Mouse (Mus musculus): Measurements from ENCODE around the gene Pltp. TPM values are rescaled to one million over a fixed set of nuclear protein-coding genes. Genes with fewer than 3 reads are reported as not detected.
"Not testable (repeated sequence)": the region's sequence is repeated elsewhere in the genome, so short reads cannot be mapped to it uniquely, and the experiment has no call there.

Gene Pltp
- polyA plus RNA-seq, 1 experiment from 2014 or later, result 16.2 TPM

GRCm38 (mm10) chr2:164857842-164858553, 487 bp upstream of the Pltp start:
- Histone ChIP-seq H3K4me3 (ENCODE audit: low read depth, low read length) (peak overlapping the region; percentile 51), H3K27ac (ENCODE audit: low read depth, low read length) (peak overlapping the region; percentile 28; the same call in 1 of the 2 replicates), H3K4me2 (replicated peaks; ENCODE audit: low read depth) (peak overlapping the region; percentile 81), H3K4me1 (replicated peaks; ENCODE audit: control insufficient read depth, insufficient read depth, low read length) (peaks cover 9% of the 10 kb centered on the region; the same call in 1 of the 2 replicates), H3K9me3 (ENCODE audit: control insufficient read depth) (no peaks in the 10 kb centered on the region), H3K9ac (ENCODE audit: low read depth, low read length) (peak overlapping the region; percentile 48), H3K27me3 (replicated peaks; ENCODE audit: control insufficient read depth, insufficient read depth, low read length) (peaks cover 28% of the 10 kb centered on the region), H3K36me3 (ENCODE audit: control insufficient read depth, insufficient read depth) (no peaks in the 10 kb centered on the region)
- WGBS, result 16% methylated on average over 19 of the region's 19 CpGs
- no peak for TF ChIP-seq CTCF (IDR thresholded peaks at IDR 0.05; ENCODE audit: low read depth)
- ATAC-seq, result no peak

GRCm38 (mm10) chr2:164856309-164857100, 1.0 kb downstream of the Pltp start:
- Histone ChIP-seq H3K9ac (ENCODE audit: low read depth, low read length) (peak overlapping the region; percentile 48), H3K36me3 (ENCODE audit: control insufficient read depth, insufficient read depth) (no peaks in the 10 kb centered on the region), H3K27ac (ENCODE audit: low read depth, low read length) (no peak overlapping the region), H3K9me3 (ENCODE audit: control insufficient read depth) (no peaks in the 10 kb centered on the region), H3K4me1 (replicated peaks; ENCODE audit: control insufficient read depth, insufficient read depth, low read length) (peaks cover 9% of the 10 kb centered on the region; the same call in 1 of the 2 replicates), H3K4me2 (replicated peaks; ENCODE audit: low read depth) (peak overlapping the region; percentile 81), H3K27me3 (replicated peaks; ENCODE audit: control insufficient read depth, insufficient read depth, low read length) (peaks cover 28% of the 10 kb centered on the region), H3K4me3 (ENCODE audit: low read depth, low read length) (peak overlapping the region; percentile 51)
- 2% methylated on average over 42 of the region's 42 CpGs for WGBS
- 0 out of 2 replicates have a peak, but pooled peaks have one; percentile 6 for ATAC-seq
- TF ChIP-seq CTCF (IDR thresholded peaks at IDR 0.05; ENCODE audit: low read depth), result peak; percentile 34

DNA sequence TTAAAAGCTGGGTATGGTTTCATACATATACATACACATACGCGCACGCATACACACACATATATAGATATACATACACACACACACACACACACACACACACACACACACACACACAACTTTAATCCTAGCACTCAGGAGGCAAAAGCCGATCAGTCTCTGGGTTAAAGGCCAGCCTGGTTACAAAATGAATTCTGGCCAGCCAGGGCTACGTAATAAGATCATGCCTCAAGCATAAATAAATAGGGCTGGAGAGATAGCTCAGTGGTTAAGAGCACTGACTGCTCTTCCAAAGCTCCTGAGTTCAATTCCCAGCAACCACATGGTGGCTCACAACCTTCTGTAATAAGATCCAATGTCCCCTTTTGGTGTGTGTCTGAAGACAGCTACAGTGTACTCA, 1.9 kb downstream of the Pltp start:
- not testable (repeated sequence) for H3K9ac ChIP-seq (ENCODE audit: low read depth, low read length); ATAC-seq; H3K4me1 ChIP-seq (replicated peaks; ENCODE audit: control insufficient read depth, insufficient read depth, low read length); H3K4me2 ChIP-seq (replicated peaks; ENCODE audit: low read depth); H3K9me3 ChIP-seq (ENCODE audit: control insufficient read depth); H3K4me3 ChIP-seq (ENCODE audit: low read depth, low read length); H3K27ac ChIP-seq (ENCODE audit: low read depth, low read length); H3K36me3 ChIP-seq (ENCODE audit: control insufficient read depth, insufficient read depth)
- 72% methylated on average over 5 of the region's 5 CpGs for WGBS
- H3K27me3 ChIP-seq (replicated peaks; ENCODE audit: control insufficient read depth, insufficient read depth, low read length), result peaks cover 28% of the 10 kb centered on the region

DNA sequence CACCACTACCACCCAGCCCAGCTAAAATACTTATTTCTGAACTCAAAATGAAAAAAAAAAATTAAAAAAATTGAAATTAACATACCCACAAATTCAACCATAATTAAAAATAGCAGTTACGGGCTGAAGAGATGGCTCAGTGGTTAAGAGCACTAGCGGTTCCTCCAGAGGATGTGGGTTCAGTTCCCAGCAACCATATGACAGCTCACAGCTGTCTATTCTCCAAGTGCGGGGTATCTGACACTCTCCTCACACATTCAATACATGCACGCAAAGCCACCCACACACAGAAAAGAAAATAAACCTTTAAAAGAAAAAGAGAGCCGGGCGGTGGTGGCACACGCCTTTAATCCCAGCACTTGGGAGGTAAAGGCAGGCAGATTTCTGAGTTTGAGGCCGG, 7.5 kb downstream of the Pltp start:
- H3K9me3 ChIP-seq (ENCODE audit: control insufficient read depth), result no peaks in the 10 kb centered on the region
- H3K36me3 ChIP-seq (ENCODE audit: control insufficient read depth, insufficient read depth), result no peaks in the 10 kb centered on the region; the same call in 1 of the 2 replicates
- H3K4me3 ChIP-seq (ENCODE audit: low read depth, low read length), result no peak overlapping the region
- WGBS, result 84% methylated on average over 8 of the region's 8 CpGs
- H3K4me1 ChIP-seq (replicated peaks; ENCODE audit: control insufficient read depth, insufficient read depth, low read length), result no peaks in the 10 kb centered on the region
- no peak for ATAC-seq
- no peak for TF ChIP-seq CTCF (IDR thresholded peaks at IDR 0.05; ENCODE audit: low read depth)
- H3K4me2 ChIP-seq (replicated peaks; ENCODE audit: low read depth), result no peak overlapping the region
- no peak overlapping the region for H3K27ac ChIP-seq (ENCODE audit: low read depth, low read length)
- H3K27me3 ChIP-seq (replicated peaks; ENCODE audit: control insufficient read depth, insufficient read depth, low read length), result 0 out of 2 replicates have a peak, but pooled peaks cover 8% of the 10 kb centered on the region
- no peak overlapping the region for H3K9ac ChIP-seq (ENCODE audit: low read depth, low read length)

DNA sequence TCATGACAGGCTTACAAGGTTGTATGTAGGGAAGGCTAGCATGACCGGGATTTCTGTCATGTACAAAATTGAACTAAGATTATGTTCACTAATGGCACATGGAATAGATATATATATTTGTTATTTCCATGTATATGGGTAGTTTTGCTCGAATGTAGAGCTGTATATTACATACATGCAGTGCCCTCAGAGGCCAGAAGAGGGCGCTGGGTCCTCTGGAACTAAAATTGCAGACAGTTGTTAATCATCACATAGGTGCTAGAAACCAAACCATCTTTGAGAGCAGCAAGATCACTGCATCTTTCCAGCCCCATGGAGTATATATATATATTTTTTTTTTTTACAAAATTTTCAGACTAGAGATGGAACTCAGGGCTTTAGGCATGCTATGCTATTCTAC, 11.7 kb downstream of the Pltp start:
- 53% methylated on average over 3 of the region's 3 CpGs for WGBS
- Histone ChIP-seq H3K4me1 (replicated peaks; ENCODE audit: control insufficient read depth, insufficient read depth, low read length) (no peaks in the 10 kb centered on the region), H3K27ac (ENCODE audit: low read depth, low read length) (no peak overlapping the region), H3K9ac (ENCODE audit: low read depth, low read length) (no peak overlapping the region), H3K27me3 (replicated peaks; ENCODE audit: control insufficient read depth, insufficient read depth, low read length) (no peaks in the 10 kb centered on the region), H3K4me2 (replicated peaks; ENCODE audit: low read depth) (no peak overlapping the region), H3K9me3 (ENCODE audit: control insufficient read depth) (no peaks in the 10 kb centered on the region), H3K36me3 (ENCODE audit: control insufficient read depth, insufficient read depth) (no peaks in the 10 kb centered on the region; the same call in 1 of the 2 replicates), H3K4me3 (ENCODE audit: low read depth, low read length) (no peak overlapping the region)
- peak; percentile 61 for TF ChIP-seq CTCF (IDR thresholded peaks at IDR 0.05; ENCODE audit: low read depth)
- ATAC-seq, result no peak

DNA sequence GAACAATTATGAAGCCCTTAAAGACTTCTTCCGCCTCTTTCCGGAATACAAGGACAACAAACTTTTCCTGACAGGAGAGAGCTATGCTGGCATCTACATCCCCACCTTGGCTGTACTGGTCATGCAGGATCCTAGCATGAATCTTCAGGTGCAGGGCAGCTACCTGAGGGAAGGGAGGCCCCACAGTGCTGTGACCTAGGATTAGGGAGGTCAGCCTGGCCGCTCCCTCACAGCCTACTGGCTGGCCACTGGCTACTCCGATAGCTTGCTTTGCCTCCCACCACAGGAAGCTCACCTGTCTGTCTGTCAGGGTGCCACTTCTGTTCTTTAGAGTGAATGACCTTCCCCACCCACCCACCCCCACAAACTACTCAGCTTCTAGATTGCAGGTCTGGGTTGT, 22.3 kb downstream of the Pltp start:
- WGBS, result 78% methylated on average over 4 of the region's 4 CpGs
- Histone ChIP-seq H3K9me3 (ENCODE audit: control insufficient read depth) (no peaks in the 10 kb centered on the region), H3K4me2 (replicated peaks; ENCODE audit: low read depth) (peak overlapping the region; percentile 92), H3K27ac (ENCODE audit: low read depth, low read length) (no peak overlapping the region), H3K36me3 (ENCODE audit: control insufficient read depth, insufficient read depth) (peaks cover 40% of the 10 kb centered on the region), H3K4me1 (replicated peaks; ENCODE audit: control insufficient read depth, insufficient read depth, low read length) (0 out of 2 replicates have a peak, but pooled peaks cover 3% of the 10 kb centered on the region), H3K4me3 (ENCODE audit: low read depth, low read length) (peak overlapping the region; percentile 57), H3K9ac (ENCODE audit: low read depth, low read length) (peak overlapping the region; percentile 61; the same call in 1 of the 2 replicates), H3K27me3 (replicated peaks; ENCODE audit: control insufficient read depth, insufficient read depth, low read length) (no peaks in the 10 kb centered on the region)
- no peak for TF ChIP-seq CTCF (IDR thresholded peaks at IDR 0.05; ENCODE audit: low read depth)
- ATAC-seq, result no peak

All from intestine, postnatal 0 days (tissue).